Mouse (Mus musculus) forebrain, embryonic 12.5 days (tissue): ENCODE data around the gene Zfand5. TPM values are rescaled to one million over a fixed set of nuclear protein-coding genes. Genes with fewer than 3 reads are reported as not detected.

Experiments
- ATAC-seq: fragments of 200-750 bp; cut with Nextera tagmentation; 2 replicates; pipeline ENCODE4 v1.8.0; 2017; ENCODE audit warnings: moderate TSS enrichment; ENCODE audit not compliant: low FRiP score
- H3K27ac ChIP-seq: fragments of 300-500 bp; sonication (generic); 2 replicates; pipeline ENCODE4 v1.5.1; 2016; ENCODE audit warnings: mild to moderate bottlenecking
- H3K27me3 ChIP-seq: fragments of 300-500 bp; sonication (generic); 2 replicates; pipeline ENCODE4 v1.6.1; 2016; ENCODE audit warnings: mild to moderate bottlenecking
- H3K36me3 ChIP-seq: fragments of 300-500 bp; sonication (generic); replicated peaks from 2 replicates; pipeline ENCODE4 v1.6.1; 2016; ENCODE audit warnings: mild to moderate bottlenecking
- H3K4me1 ChIP-seq: fragments of 300-500 bp; sonication (generic); 2 replicates; pipeline ENCODE4 v1.6.1; 2016
- H3K4me2 ChIP-seq: fragments of 300-500 bp; sonication (generic); 2 replicates; pipeline ENCODE4 v1.6.1; 2016; ENCODE audit warnings: mild to moderate bottlenecking, moderate library complexity
- H3K4me3 ChIP-seq: fragments of 300-500 bp; sonication (generic); replicated peaks from 2 replicates; pipeline ENCODE4 v1.5.1; 2016; ENCODE audit warnings: mild to moderate bottlenecking
- H3K9ac ChIP-seq: fragments of 300-500 bp; sonication (generic); 2 replicates; pipeline ENCODE4 v1.6.1; 2016; ENCODE audit warnings: mild to moderate bottlenecking
- H3K9me3 ChIP-seq: fragments of 300-500 bp; sonication (generic); 2 replicates; pipeline ENCODE4 v1.6.1; 2016
- WGBS: fragments of 180-500 bp; shearing (Covaris S2); methylation state at CpG from one replicate; pipeline ENCODE4 v1.1.7; 2016; 5-methylcytosine and 5-hydroxymethylcytosine counted together
- polyA plus RNA-seq: library from polyadenylated mRNA; unstranded; fragments of >200 nt; fragmentation: Nextera tagmentation; extraction: Ambion mirVana; gene quantifications from 2 replicates; pipeline ENCODE4 v1.2.1, GENCODE M21; 2016

Zfand5 gene
- polyA plus RNA-seq, 1 experiment from 2014 or later = 152 TPM

DNA sequence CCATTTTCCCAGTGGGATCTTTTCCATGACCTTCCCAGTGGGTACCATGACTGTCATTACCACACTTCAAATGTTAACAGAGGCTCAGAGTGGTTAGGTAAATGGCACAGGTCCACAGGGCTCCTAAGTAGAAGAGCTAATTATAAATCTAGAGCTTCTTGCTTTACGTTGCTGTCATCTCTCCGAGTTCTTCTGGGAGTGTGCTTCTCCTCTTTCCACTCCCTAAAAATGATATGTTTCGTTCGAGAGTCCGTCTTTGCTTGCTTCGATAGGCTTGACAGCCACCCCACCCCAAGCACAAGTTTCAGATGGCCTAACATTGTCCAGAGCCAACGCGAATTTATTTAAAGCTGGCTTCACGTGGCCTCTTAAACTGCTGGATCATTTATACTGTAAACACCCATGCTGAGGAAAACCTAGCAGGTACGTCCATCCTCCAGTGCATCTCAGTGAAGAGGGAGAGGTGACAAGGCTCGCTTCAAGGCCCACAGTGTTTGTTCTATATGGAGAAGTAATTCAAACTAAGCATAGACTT lies 59.6 kb downstream of the Zfand5 start:
- 91% methylated on average over 11 of the region's 11 CpGs for WGBS
- H3K4me1 ChIP-seq = no peaks in the 10 kb centered on the region
- H3K4me2 ChIP-seq = no peak overlapping the region
- no peaks in the 10 kb centered on the region for H3K9me3 ChIP-seq
- no peak overlapping the region for H3K4me3 ChIP-seq
- no peaks in the 10 kb centered on the region for H3K27me3 ChIP-seq
- H3K36me3 ChIP-seq = no peaks in the 10 kb centered on the region
- H3K27ac ChIP-seq = no peak overlapping the region
- no peak for ATAC-seq
- H3K9ac ChIP-seq = no peak overlapping the region

Other genes with a start within 250 kb of the Zfand5 start
- gene Gda, start 201.2 kb downstream of the Zfand5 start, polyA plus RNA-seq = 0.05 and 0.10 TPM in 2 replicates